Comparison of ENCODE assay signal across 10 mouse cellular contexts in genomic region chr8:109232281-109233234, GRCm38 (mm10).
DNase-seq lines count a peak whose midpoint lies in the region; ATAC-seq and TF ChIP-seq lines count a peak whose summit lies in the region.
"Had no signal": no experiment of that assay in that cellular context is flagged by ENCODE, and none has a peak within 500 bp of the region (broad histone marks: within the 10 kb centered on the region; RNA-seq: fewer than 3 reads in every experiment).

No protein-coding gene starts in this region.

- no peak for TF ChIP-seq EP300 in stomach, postnatal 0 days (optimal IDR thresholded peaks at IDR 0.05)

- H3K4me1 ChIP-seq in heart, embryonic 13.5 days: no peaks in the 10 kb centered on the region
- no peaks in the 10 kb centered on the region for H3K4me1 ChIP-seq in heart, embryonic 10.5 days
- H3K4me1 ChIP-seq in limb, embryonic 15.5 days: peaks cover 9% of the 10 kb centered on the region
- H3K4me1 ChIP-seq in stomach, postnatal 0 days (replicated peaks; ENCODE audit: control insufficient read depth, insufficient read depth): no peaks in the 10 kb centered on the region

- no peaks in the 10 kb centered on the region for H3K27me3 ChIP-seq in heart, embryonic 13.5 days (replicated peaks)
- H3K27me3 ChIP-seq in heart, embryonic 10.5 days (ENCODE audit: insufficient read depth, poor library complexity, severe bottlenecking): no peaks in the 10 kb centered on the region
- H3K27me3 ChIP-seq in limb, embryonic 15.5 days: no peaks in the 10 kb centered on the region
- H3K27me3 ChIP-seq in stomach, postnatal 0 days (ENCODE audit: control insufficient read depth, insufficient read depth, low read length): no peaks in the 10 kb centered on the region

- H3K9ac ChIP-seq in heart, embryonic 13.5 days: no peak overlapping the region
- H3K9ac ChIP-seq in limb, embryonic 15.5 days: no peak overlapping the region
- H3K9ac ChIP-seq in stomach, postnatal 0 days (ENCODE audit: low read length): no peak overlapping the region

- 0 out of 2 replicates have a peak overlapping the region, but pooled peaks have one; percentile 15 for H3K27ac ChIP-seq in heart, embryonic 13.5 days (replicated peaks)
- H3K27ac ChIP-seq in heart, embryonic 10.5 days: no peak overlapping the region
- H3K27ac ChIP-seq in limb, embryonic 15.5 days: peak overlapping the region; percentile 43; the same call in 1 of the 2 replicates
- H3K27ac ChIP-seq in stomach, postnatal 0 days (replicated peaks): no peak overlapping the region

- H3K36me3 ChIP-seq in heart, embryonic 13.5 days: no peaks in the 10 kb centered on the region
- H3K36me3 ChIP-seq in heart, embryonic 10.5 days: no peaks in the 10 kb centered on the region
- H3K36me3 ChIP-seq in limb, embryonic 15.5 days: no peaks in the 10 kb centered on the region
- H3K36me3 ChIP-seq in stomach, postnatal 0 days (ENCODE audit: control insufficient read depth, insufficient read depth, low read length): no peaks in the 10 kb centered on the region

- 75% methylated on average over 32 of the region's 32 CpGs for WGBS in heart, embryonic 13.5 days
- WGBS in heart, embryonic 10.5 days: 82% methylated on average over 32 of the region's 32 CpGs
- WGBS in limb, embryonic 15.5 days: 51% methylated on average over 32 of the region's 32 CpGs
- 38% methylated on average over 32 of the region's 32 CpGs for WGBS in stomach, postnatal 0 days

- TF ChIP-seq CTCF in stomach, postnatal 0 days (IDR thresholded peaks at IDR 0.05; ENCODE audit: low read depth): no peak

- no peak for ATAC-seq in heart, embryonic 13.5 days (ENCODE audit: extremely low read depth, insufficient number of reproducible peaks, low FRiP score, low TSS enrichment)
- ATAC-seq in limb, embryonic 15.5 days (ENCODE audit: insufficient number of reproducible peaks, low FRiP score, low TSS enrichment, low read depth): 0 out of 2 replicates have a peak, but pooled peaks have one; percentile 48
- ATAC-seq in stomach, postnatal 0 days (ENCODE audit: low FRiP score, low TSS enrichment): no peak; the same call in 1 of the 2 replicates

- H3K4me2 ChIP-seq in heart, embryonic 13.5 days: no peak overlapping the region
- H3K4me2 ChIP-seq in limb, embryonic 15.5 days: 0 out of 2 replicates have a peak overlapping the region, but pooled peaks have one; percentile 4
- peak overlapping the region; percentile 31 for H3K4me2 ChIP-seq in stomach, postnatal 0 days (replicated peaks; ENCODE audit: low read depth)

- no peak overlapping the region for H3K4me3 ChIP-seq in heart, embryonic 13.5 days
- no peak overlapping the region for H3K4me3 ChIP-seq in heart, embryonic 10.5 days
- no peak overlapping the region for H3K4me3 ChIP-seq in limb, embryonic 15.5 days
- peak overlapping the region; percentile 4; the same call in 1 of the 2 replicates for H3K4me3 ChIP-seq in stomach, postnatal 0 days (ENCODE audit: low read depth, low read length)

- DNase-seq in heart, embryonic 10.5 days (ENCODE audit: low spot score): no peak
- DNase-seq in urinary bladder, postnatal 25 days (ENCODE audit: low spot score): peak; percentile 3
- no peak for DNase-seq in urinary bladder, postnatal 10 days (ENCODE audit: low spot score)
- DNase-seq in stomach, postnatal 0 days (ENCODE audit: low spot score): no peak
- DNase-seq in liver: no peak
- DNase-seq in thymus, postnatal 36 days: no peak
- DNase-seq: cerebellum, adult 11 months; gastrocnemius, postnatal 25 days had no signal

- H3K9me3 ChIP-seq in heart, embryonic 13.5 days: no peaks in the 10 kb centered on the region
- no peaks in the 10 kb centered on the region for H3K9me3 ChIP-seq in heart, embryonic 10.5 days
- H3K9me3 ChIP-seq in limb, embryonic 15.5 days: no peaks in the 10 kb centered on the region
- no peaks in the 10 kb centered on the region for H3K9me3 ChIP-seq in stomach, postnatal 0 days (ENCODE audit: control insufficient read depth, low read length)

Comparison
In these comparisons a context has a peak if more than half of its experiments do, and no peak if none do; other contexts are left out.
1. H3K27ac ChIP-seq: peak in heart, embryonic 13.5 days (single experiment) and limb, embryonic 15.5 days (single experiment); none in heart, embryonic 10.5 days (single experiment) and stomach, postnatal 0 days (single experiment).